Mouse (Mus musculus) small intestine, adult 2 months (tissue): Measurements from ENCODE around the gene Dynll2. TPM values are rescaled to one million over a fixed set of nuclear protein-coding genes. Genes with fewer than 3 reads are reported as not detected.

Experiments
- H3K27ac ChIP-seq: fragments of 200-500 bp; 2 replicates; pipeline ENCODE4 v1.5.1; 2012; ENCODE audit warnings: low read depth, low read length, control low read depth, inconsistent platforms; ENCODE audit not compliant: insufficient read depth
- H3K27me3 ChIP-seq: fragments of 200-500 bp; 2 replicates; pipeline ENCODE4 v1.6.1; 2012; ENCODE audit warnings: mild to moderate bottlenecking, moderate library complexity, low read length, inconsistent platforms; ENCODE audit not compliant: control insufficient read depth, insufficient read depth
- H3K36me3 ChIP-seq: fragments of 200-500 bp; 2 replicates; pipeline ENCODE4 v1.6.1; 2012; ENCODE audit warnings: mild to moderate bottlenecking, low read length, control low read depth, inconsistent platforms; ENCODE audit not compliant: control insufficient read depth, insufficient read depth
- H3K4me1 ChIP-seq: fragments of 200-500 bp; 2 replicates; pipeline ENCODE4 v1.6.1; 2012; ENCODE audit warnings: low read length, inconsistent platforms, mixed read lengths; ENCODE audit not compliant: control insufficient read depth, insufficient read depth, insufficient read length
- H3K4me3 ChIP-seq: fragments of 200-500 bp; 2 replicates; pipeline ENCODE4 v1.5.1; 2012; ENCODE audit warnings: low read depth, mild to moderate bottlenecking, control low read depth, inconsistent platforms, low read length, moderate library complexity
- CTCF ChIP-seq: fragments of 200-500 bp; IDR thresholded peaks from 2 replicates; pipeline ENCODE4 v1.5.1; 2012; ENCODE audit warnings: low read depth, mild to moderate bottlenecking, control low read depth, inconsistent platforms, low read length, moderate library complexity, mixed read lengths; ENCODE audit not compliant: insufficient replicate concordance, insufficient read length; ENCODE audit errors: extremely low read depth
- POLR2A ChIP-seq: fragments of 200-500 bp; IDR thresholded peaks from 2 replicates; pipeline ENCODE4 v1.6.1; 2012; ENCODE audit warnings: low read depth, mild to moderate bottlenecking, control low read depth, inconsistent platforms, low read length, moderate library complexity
- WGBS: fragments of 180-500 bp; shearing (Covaris S2); methylation state at CpG from one replicate; pipeline ENCODE4 v1.1.7; 2018; 5-methylcytosine and 5-hydroxymethylcytosine counted together
- polyA plus RNA-seq: library from polyadenylated mRNA; depleted of rRNA; stranded (reverse); fragments of >200 nt; gene quantifications from 2 replicates; pipeline ENCODE4 v1.2.3, GENCODE M21; 2012; rRNA removed

Dynll2 gene
- polyA plus RNA-seq, 1 experiment: 140 TPM

GRCm38 (mm10) chr11:87955144-87955543 is 32.2 kb downstream of the Dynll2 start:
- no peak for TF ChIP-seq CTCF
- no peak for TF ChIP-seq POLR2A
- 3% methylated on average over 1 of the region's 1 CpGs for WGBS
- no peaks in the 10 kb centered on the region for H3K36me3 ChIP-seq
- no peaks in the 10 kb centered on the region for H3K4me1 ChIP-seq
- H3K4me3 ChIP-seq: no peak overlapping the region
- H3K27me3 ChIP-seq: no peaks in the 10 kb centered on the region
- H3K27ac ChIP-seq: no peak overlapping the region

- Histone ChIP-seq H3K27me3 (no peaks in the 10 kb centered on the region), H3K27ac (no peak overlapping the region), H3K4me3 (no peak overlapping the region), H3K4me1 (no peaks in the 10 kb centered on the region), H3K36me3 (no peaks in the 10 kb centered on the region)
- WGBS: 2% methylated on average over 2 of the region's 2 CpGs
- TF ChIP-seq POLR2A (no peak), CTCF (peak; percentile 31; the same call in 1 of the 2 replicates)
These were observed 37.3 kb downstream of the Dynll2 start for GRCm38 (mm10) chr11:87949990-87950389.

GRCm38 (mm10) chr11:87935467-87935866 is 51.9 kb downstream of the Dynll2 start:
- Histone ChIP-seq H3K36me3 (no peaks in the 10 kb centered on the region), H3K4me3 (no peak overlapping the region), H3K27me3 (no peaks in the 10 kb centered on the region), H3K4me1 (no peaks in the 10 kb centered on the region), H3K27ac (no peak overlapping the region)
- 47% methylated on average over 3 of the region's 3 CpGs for WGBS
- TF ChIP-seq POLR2A (no peak), CTCF (no peak)

GRCm38 (mm10) chr11:87933731-87934130 is 53.6 kb downstream of the Dynll2 start:
- Histone ChIP-seq H3K4me1 (no peaks in the 10 kb centered on the region), H3K27ac (no peak overlapping the region), H3K27me3 (no peaks in the 10 kb centered on the region), H3K36me3 (no peaks in the 10 kb centered on the region), H3K4me3 (no peak overlapping the region)
- WGBS: 66% methylated on average over 2 of the region's 2 CpGs
- no peak for TF ChIP-seq POLR2A
- no peak for TF ChIP-seq CTCF

GRCm38 (mm10) chr11:87930348-87930747 is 57.0 kb downstream of the Dynll2 start:
- H3K36me3 ChIP-seq: no peaks in the 10 kb centered on the region
- H3K27me3 ChIP-seq: no peaks in the 10 kb centered on the region
- H3K27ac ChIP-seq: no peak overlapping the region
- H3K4me1 ChIP-seq: no peaks in the 10 kb centered on the region
- TF ChIP-seq CTCF (no peak), POLR2A (no peak)
- H3K4me3 ChIP-seq: no peak overlapping the region
- WGBS: 86% methylated on average over 2 of the region's 2 CpGs

Other genes starting within 250 kb of the Dynll2 start
- 21.5 and 43.3 TPM in 2 replicates for gene Supt4a, start 250.0 kb downstream of the Dynll2 start, polyA plus RNA-seq
- 0.89 and 1.3 TPM in 2 replicates for gene Tspoap1, start 227.0 kb downstream of the Dynll2 start, polyA plus RNA-seq
- 0.08 and 0.14 TPM in 2 replicates for gene Mpo, start 194.0 kb downstream of the Dynll2 start, polyA plus RNA-seq
- 0.20 TPM in 1 of 2 replicates, not detected in the other for gene Lpo, start 159.2 kb downstream of the Dynll2 start, polyA plus RNA-seq
- gene Mks1, start 134.3 kb downstream of the Dynll2 start, polyA plus RNA-seq: 2.4 and 5.0 TPM in 2 replicates
- gene Epx, start 112.0 kb downstream of the Dynll2 start, polyA plus RNA-seq: 0.08 TPM in 1 of 2 replicates, not detected in the other
- gene Olfr462, start 95.3 kb downstream of the Dynll2 start, polyA plus RNA-seq: not detected in 2 replicates
- not detected in 2 replicates for gene Olfr463, start 90.1 kb downstream of the Dynll2 start, polyA plus RNA-seq
- gene Olfr464, start 66.6 kb downstream of the Dynll2 start, polyA plus RNA-seq: not detected in 2 replicates
- 37.3 and 52.4 TPM in 2 replicates for gene Srsf1, start 59.8 kb upstream of the Dynll2 start, polyA plus RNA-seq
- gene Vezf1, start 80.7 kb upstream of the Dynll2 start, polyA plus RNA-seq: 6.1 and 10.6 TPM in 2 replicates
- gene Cuedc1, start 110.5 kb upstream of the Dynll2 start, polyA plus RNA-seq: 12.3 and 13.3 TPM in 2 replicates
- 9.4 and 17.5 TPM in 2 replicates for gene Mrps23, start 216.9 kb upstream of the Dynll2 start, polyA plus RNA-seq